Mouse (Mus musculus): ENCODE results near the gene Hus1.

Gene Hus1

GRCm38 (mm10) chr11:8978154-8978553, 32.8 kb downstream of the Hus1 start:
- no peak for DNase-seq (ENCODE audit: low read depth, low spot score)

GRCm38 (mm10) chr11:8973166-8973565, 37.8 kb downstream of the Hus1 start, which contains the start of gene Pkd1l1:
Pkd1l1 (minus strand) TSS chr11:8973266.
- DNase-seq (ENCODE audit: low read depth, low spot score), result no peak

DNA sequence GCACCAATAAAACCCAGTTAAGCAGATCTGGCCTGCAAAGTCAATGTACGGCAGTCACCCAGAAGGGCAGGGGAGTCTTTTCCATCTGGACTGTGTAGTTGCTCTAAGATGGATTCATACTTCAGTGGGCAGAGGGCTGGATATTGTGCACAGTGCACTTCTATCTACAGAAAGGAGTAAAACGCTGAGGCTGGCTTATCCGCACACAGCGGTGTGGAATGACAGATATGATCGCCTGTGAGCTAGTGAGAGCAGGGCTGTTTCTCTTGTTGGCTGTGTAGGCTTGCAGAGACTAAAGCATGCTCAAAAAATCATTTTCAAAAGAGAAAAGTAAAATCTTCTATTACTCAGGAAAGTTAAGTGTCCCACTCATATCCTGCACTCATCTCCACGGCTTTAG, 38.9 kb downstream of the Hus1 start:
- no peak for DNase-seq (ENCODE audit: low read depth, low spot score)

DNA sequence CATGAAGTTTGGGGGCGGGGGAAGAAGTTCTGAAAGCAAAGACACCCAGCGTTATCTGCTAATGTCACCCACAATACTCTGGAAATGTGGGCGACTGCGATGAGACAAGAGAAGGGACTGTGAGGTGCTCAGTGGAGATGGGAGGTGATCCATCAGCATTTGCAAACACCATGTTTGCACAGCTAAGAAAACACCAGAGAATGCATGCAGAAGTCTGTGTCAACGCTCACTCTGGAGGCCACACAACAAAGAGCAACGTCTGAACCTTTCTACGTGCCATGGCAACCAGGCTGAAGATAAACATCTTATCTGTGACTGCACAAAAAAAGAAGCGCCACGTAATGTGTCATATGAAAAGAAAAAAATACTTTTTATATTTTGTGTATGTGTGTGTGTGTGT, 40.5 kb downstream of the Hus1 start:
- no peak for DNase-seq (ENCODE audit: low read depth, low spot score)

GRCm38 (mm10) chr11:8968094-8968493, 42.9 kb downstream of the Hus1 start:
- DNase-seq (ENCODE audit: low read depth, low spot score), result no peak

GRCm38 (mm10) chr11:8958572-8958971, 52.4 kb downstream of the Hus1 start:
- peak; percentile 15 for DNase-seq (ENCODE audit: low read depth, low spot score)

- DNase-seq (ENCODE audit: low read depth, low spot score), result no peak
Observed at GRCm38 (mm10) chr11:8958108-8958507, 52.9 kb downstream of the Hus1 start.

DNA sequence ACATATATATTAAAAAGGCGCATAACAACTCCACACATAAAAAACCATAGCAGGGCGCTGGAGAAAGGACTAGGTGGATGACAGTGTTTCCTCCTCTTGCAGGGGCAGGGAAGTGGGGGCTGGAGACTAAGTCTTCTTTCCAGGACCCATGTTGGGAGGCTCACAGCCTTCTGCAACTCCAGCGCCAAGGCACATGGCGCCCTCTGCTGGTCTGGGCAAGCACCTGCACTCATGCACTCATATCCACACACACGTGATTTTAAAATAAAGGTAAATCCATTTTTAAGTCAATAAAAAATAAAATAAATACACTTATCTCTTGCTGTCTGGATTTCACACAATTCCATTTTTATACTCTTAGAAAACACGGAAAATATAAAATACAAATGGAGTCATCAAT, 54.0 kb downstream of the Hus1 start:
- DNase-seq (ENCODE audit: low read depth, low spot score), result no peak

- no peak for DNase-seq (ENCODE audit: low read depth, low spot score)
Observed at GRCm38 (mm10) chr11:8955678-8956077, 55.3 kb downstream of the Hus1 start.

GRCm38 (mm10) chr11:8949765-8950430, 61.1 kb downstream of the Hus1 start:
- peak; percentile 28 for DNase-seq (ENCODE audit: low read depth, low spot score)

- no peak for DNase-seq (ENCODE audit: low read depth, low spot score)
Observed at GRCm38 (mm10) chr11:8948871-8949270, 62.1 kb downstream of the Hus1 start.

GRCm38 (mm10) chr11:8944114-8944513, 66.9 kb downstream of the Hus1 start:
- no peak for DNase-seq (ENCODE audit: low read depth, low spot score)
